Mouse (Mus musculus) megakaryocyte, embryonic 14.5 days (primary cell): ENCODE results near the gene Nr1h5. TPM values are rescaled to one million over a fixed set of nuclear protein-coding genes. Genes with fewer than 3 reads are reported as not detected.

ENCODE experiments used
- H3K27me3 ChIP-seq: replicated peaks from 2 replicates; pipeline ENCODE3; 2012; ENCODE audit warnings: inconsistent platforms
- H3K36me3 ChIP-seq: replicated peaks from 2 replicates; pipeline ENCODE3; 2012; ENCODE audit warnings: low read length, inconsistent platforms, mixed read lengths
- H3K4me1 ChIP-seq: 2 replicates; pipeline ENCODE4 v1.6.1; 2012; ENCODE audit warnings: inconsistent platforms
- H3K4me3 ChIP-seq: replicated peaks from 2 replicates; pipeline ENCODE3; 2012; ENCODE audit warnings: moderate library complexity, mild to moderate bottlenecking, inconsistent platforms
- H3K9me3 ChIP-seq: 2 replicates; pipeline ENCODE4 v1.6.1; 2012; ENCODE audit warnings: inconsistent platforms
- FLI1 ChIP-seq: IDR thresholded peaks from 2 replicates; pipeline ENCODE4 v1.6.1; 2012; ENCODE audit warnings: low read length, inconsistent platforms, mixed read lengths
- GATA1 ChIP-seq: IDR thresholded peaks from 3 replicates; pipeline ENCODE4 v1.6.1; 2012; ENCODE audit warnings: mixed read lengths, low read length, inconsistent platforms, borderline replicate concordance
- polyA plus RNA-seq: library from polyadenylated mRNA; stranded (reverse); fragments of >175 nt; gene quantifications from 2 replicates; pipeline ENCODE4 v1.2.3, GENCODE M21; 2012; ENCODE audit warnings: low replicate concordance; ENCODE audit not compliant: insufficient read depth

Nr1h5 gene
- polyA plus RNA-seq, 1 experiment = not detected

DNA sequence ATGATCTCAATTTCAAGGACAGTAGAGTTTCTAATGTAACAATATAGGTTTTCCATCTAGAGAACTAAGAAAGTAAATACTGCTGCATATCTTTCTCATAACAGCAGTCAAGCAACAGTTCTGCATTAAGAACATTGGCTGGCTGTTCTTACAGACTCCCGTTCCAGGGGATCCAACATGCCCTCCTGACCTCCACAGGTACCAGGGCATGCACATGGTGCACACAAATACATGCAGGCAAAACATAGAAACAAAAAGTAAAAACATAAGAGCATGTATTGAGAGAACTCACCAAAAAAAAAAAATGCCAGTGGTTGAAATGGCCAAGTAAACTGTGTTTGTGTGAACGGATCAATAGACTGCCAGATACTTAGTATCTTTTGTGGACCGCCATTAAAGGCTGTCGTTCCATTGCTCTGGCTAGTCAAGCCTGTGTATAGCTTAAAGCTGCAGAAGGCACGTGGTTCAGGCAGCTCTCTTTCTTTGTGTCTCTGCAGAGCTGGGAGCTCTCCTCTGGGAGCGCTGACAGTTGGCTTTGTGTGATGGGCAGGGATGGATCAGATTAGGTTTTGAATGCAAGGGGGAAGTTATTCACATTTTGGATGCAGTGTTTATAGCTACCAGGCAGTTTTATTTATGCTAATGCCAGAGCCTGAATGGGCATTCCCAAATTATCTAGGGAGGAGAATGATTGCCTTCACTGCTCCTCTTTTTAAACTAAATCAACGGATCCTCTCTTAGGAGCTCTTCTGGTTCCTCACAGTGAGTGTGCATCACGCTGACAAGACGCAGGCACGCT, 15.8 kb upstream of the Nr1h5 start:
- Histone ChIP-seq H3K36me3 (no peaks in the 10 kb centered on the region), H3K4me1 (peaks cover 10% of the 10 kb centered on the region; the same call in 1 of the 2 replicates), H3K27me3 (peaks cover 2% of the 10 kb centered on the region), H3K4me3 (no peak overlapping the region), H3K9me3 (no peaks in the 10 kb centered on the region)
- no peak for TF ChIP-seq FLI1
- no peak for TF ChIP-seq GATA1

DNA sequence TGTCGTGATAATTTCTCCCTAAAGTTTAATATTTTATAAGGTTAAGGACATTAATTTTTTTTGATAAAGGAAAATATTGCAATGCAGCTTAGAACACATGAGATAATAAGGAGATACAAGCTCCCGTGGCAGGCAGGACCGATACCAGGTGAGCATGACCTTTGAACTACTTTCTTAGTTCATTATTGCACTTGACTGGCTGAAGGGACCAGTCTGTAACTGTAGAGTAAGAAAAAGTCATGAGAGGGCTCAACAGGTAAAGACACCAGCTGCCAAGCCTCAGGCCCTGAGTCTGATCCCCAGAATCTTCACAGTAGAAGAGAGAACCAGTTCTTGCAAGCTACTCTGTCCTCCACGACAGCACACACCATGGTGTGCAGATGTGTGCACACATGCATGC, 13.0 kb upstream of the Nr1h5 start:
- Histone ChIP-seq H3K9me3 (no peaks in the 10 kb centered on the region), H3K27me3 (peaks cover 6% of the 10 kb centered on the region), H3K4me1 (peaks cover 10% of the 10 kb centered on the region; the same call in 1 of the 2 replicates), H3K36me3 (no peaks in the 10 kb centered on the region), H3K4me3 (no peak overlapping the region)
- TF ChIP-seq GATA1 (no peak), FLI1 (no peak)

DNA sequence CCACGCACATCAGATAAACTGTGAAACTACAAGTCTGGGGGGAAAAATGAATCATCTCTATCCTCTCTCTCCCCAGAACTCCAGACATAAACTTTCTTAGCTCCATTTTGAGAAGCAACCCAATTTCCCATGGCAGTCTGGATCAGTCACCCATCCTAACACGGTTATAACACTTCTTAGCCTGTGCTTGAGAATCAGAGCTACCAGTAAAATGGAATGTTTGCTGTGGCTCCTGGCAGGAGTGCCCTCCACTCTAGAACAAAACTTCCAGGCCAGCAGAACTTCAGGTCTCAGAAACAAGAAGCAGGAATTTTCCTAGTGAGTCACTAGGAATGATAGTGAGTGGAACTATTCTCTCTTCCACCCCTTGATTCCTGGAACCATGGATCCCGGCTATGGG, 6.6 kb upstream of the Nr1h5 start:
- Histone ChIP-seq H3K9me3 (no peaks in the 10 kb centered on the region), H3K27me3 (peaks cover 8% of the 10 kb centered on the region), H3K4me1 (no peaks in the 10 kb centered on the region), H3K4me3 (no peak overlapping the region), H3K36me3 (no peaks in the 10 kb centered on the region)
- TF ChIP-seq FLI1 (no peak), GATA1 (no peak)

DNA sequence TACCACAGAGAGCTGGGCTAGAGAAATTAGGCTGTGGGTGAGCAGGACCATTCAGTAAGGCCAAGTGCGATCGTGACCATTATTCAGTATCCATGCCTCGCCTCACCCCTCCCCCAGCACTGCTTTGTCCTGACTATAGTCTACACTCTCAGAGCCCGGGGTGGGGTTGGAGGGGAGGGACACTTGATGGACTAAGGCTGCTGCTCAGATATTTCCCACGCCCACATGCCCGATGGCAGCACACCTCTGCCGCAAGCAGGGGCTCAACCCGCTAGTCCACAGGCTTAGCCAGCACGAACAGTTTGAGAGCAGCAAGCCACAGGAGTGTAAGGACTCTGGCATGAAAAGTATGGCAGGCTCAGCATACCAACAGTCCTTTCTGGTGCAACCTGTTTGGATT, 6.1 kb upstream of the Nr1h5 start:
- TF ChIP-seq GATA1 = no peak
- no peak for TF ChIP-seq FLI1
- Histone ChIP-seq H3K9me3 (no peaks in the 10 kb centered on the region), H3K4me3 (no peak overlapping the region), H3K27me3 (peaks cover 8% of the 10 kb centered on the region), H3K36me3 (no peaks in the 10 kb centered on the region), H3K4me1 (no peaks in the 10 kb centered on the region)

DNA sequence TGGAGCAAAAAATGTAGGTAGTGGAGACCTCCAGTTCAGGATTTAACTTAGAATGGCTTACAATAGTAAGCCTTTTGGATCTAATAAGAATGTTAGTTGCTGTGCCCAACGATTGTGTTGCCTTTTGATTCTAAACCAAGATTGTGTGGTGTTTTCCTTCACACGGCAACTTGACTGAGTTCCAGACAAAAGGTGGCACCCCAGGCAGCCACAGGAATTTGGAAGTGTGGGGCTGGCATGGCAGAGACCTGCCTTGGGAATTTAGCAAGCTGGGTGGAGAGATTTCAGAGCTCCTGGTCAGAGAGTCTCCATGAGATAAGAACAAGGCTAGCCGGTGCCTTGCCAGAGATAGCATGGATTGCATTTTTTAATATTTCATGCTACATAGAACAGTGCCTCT, 8.3 kb downstream of the Nr1h5 start:
- Histone ChIP-seq H3K9me3 (no peaks in the 10 kb centered on the region), H3K36me3 (no peaks in the 10 kb centered on the region), H3K4me1 (no peaks in the 10 kb centered on the region), H3K27me3 (peaks cover 2% of the 10 kb centered on the region), H3K4me3 (no peak overlapping the region)
- no peak for TF ChIP-seq GATA1
- TF ChIP-seq FLI1 = no peak

GRCm38 (mm10) chr3:102955143-102955542, 8.8 kb downstream of the Nr1h5 start:
- Histone ChIP-seq H3K4me1 (no peaks in the 10 kb centered on the region), H3K4me3 (no peak overlapping the region), H3K9me3 (no peaks in the 10 kb centered on the region), H3K36me3 (no peaks in the 10 kb centered on the region), H3K27me3 (peaks cover 2% of the 10 kb centered on the region)
- TF ChIP-seq FLI1 (no peak), GATA1 (no peak)

DNA sequence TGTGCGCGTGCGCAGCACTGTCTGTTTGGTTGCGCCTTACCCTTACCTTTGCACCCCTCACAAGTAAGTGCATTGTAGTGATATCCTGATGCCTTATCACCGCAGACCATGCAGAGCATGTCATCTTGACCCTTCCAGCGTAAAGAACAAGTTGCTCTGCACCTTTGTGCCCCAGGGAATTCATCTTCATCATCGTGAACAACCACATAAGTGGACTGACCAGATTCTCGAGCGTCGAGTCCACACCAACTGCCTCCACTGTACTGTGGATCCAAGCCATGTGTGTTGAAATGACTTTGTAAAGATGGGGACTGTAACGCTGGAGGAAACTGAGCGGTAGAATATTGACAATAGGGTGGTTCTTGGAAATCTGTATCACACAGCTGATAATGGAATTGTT, 9.5 kb downstream of the Nr1h5 start:
- H3K9me3 ChIP-seq = no peaks in the 10 kb centered on the region
- no peaks in the 10 kb centered on the region for H3K36me3 ChIP-seq
- TF ChIP-seq GATA1 = no peak
- TF ChIP-seq FLI1 = no peak
- H3K4me3 ChIP-seq = no peak overlapping the region
- peaks cover 2% of the 10 kb centered on the region for H3K27me3 ChIP-seq
- H3K4me1 ChIP-seq = no peaks in the 10 kb centered on the region

DNA sequence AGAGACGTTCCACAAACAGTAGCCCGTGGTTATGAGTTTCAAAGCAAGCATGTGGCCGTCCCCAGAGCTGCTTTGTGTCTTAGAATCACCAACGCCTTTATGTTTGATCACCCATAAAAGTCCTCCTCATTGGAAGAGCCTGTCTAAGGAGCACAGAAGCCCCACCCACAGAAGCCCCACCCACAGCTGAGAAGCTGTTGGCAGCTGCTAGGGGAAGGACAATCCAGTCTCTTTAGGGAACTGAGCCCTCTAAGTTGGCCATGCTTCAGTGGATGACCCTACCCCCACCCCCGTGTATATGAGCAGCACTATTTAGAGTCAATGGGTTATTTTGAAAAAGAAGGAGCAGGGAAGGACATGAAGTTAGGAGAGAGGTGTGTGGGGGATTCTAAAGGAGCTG, 17.1 kb downstream of the Nr1h5 start:
- H3K4me1 ChIP-seq = no peaks in the 10 kb centered on the region
- TF ChIP-seq GATA1 (no peak), FLI1 (no peak)
- H3K27me3 ChIP-seq = no peaks in the 10 kb centered on the region
- H3K36me3 ChIP-seq = no peaks in the 10 kb centered on the region
- no peak overlapping the region for H3K4me3 ChIP-seq
- H3K9me3 ChIP-seq = no peaks in the 10 kb centered on the region

GRCm38 (mm10) chr3:102946312-102946711, 17.6 kb downstream of the Nr1h5 start:
- no peaks in the 10 kb centered on the region for H3K36me3 ChIP-seq
- H3K9me3 ChIP-seq = no peaks in the 10 kb centered on the region
- H3K27me3 ChIP-seq = no peaks in the 10 kb centered on the region
- no peak for TF ChIP-seq GATA1
- no peak for TF ChIP-seq FLI1
- H3K4me3 ChIP-seq = no peak overlapping the region
- H3K4me1 ChIP-seq = no peaks in the 10 kb centered on the region

GRCm38 (mm10) chr3:102938100-102938499, 25.8 kb downstream of the Nr1h5 start:
- Histone ChIP-seq H3K9me3 (peaks cover 12% of the 10 kb centered on the region), H3K4me1 (no peaks in the 10 kb centered on the region), H3K27me3 (no peaks in the 10 kb centered on the region), H3K4me3 (no peak overlapping the region), H3K36me3 (no peaks in the 10 kb centered on the region)
- TF ChIP-seq GATA1 = no peak
- TF ChIP-seq FLI1 = no peak
